Mouse (Mus musculus): ENCODE results near the gene Brwd1. TPM values are rescaled to one million over a fixed set of nuclear protein-coding genes. Genes with fewer than 3 reads are reported as not detected.
A peak's percentile ranks its signal among the peaks of the same experiment; 100 is the strongest.
"Not testable (repeated sequence)": the region's sequence is repeated elsewhere in the genome, so short reads cannot be mapped to it uniquely, and the experiment has no call there.

Brwd1 gene
- polyA plus RNA-seq, 1 experiment: 79.9 TPM

DNA sequence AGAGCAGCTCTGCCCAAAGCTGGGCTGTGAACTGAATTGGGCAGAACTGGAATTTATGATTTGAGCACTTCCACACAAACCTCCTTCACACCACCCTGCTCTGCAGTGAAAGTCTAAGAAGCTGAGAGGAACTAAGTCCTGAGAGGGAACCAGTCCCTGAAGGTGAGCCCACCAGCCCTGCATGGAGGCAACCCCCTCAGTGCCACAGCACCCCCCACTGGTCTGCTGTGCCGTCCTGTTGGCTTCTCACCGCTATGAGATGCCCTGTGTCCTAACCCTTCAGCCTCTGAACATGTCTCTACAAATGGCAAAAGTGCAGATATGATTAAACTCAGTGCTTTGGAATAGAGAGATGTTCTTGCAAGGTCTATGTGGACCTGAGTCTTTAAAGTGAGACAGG lies 30.4 kb upstream of the Brwd1 start:
- TF ChIP-seq CTCF (IDR thresholded peaks at IDR 0.05; ENCODE audit: borderline replicate concordance, insufficient read depth, low read depth, low read length): no peak
- TF ChIP-seq POLR2A (IDR thresholded peaks at IDR 0.05; ENCODE audit: borderline replicate concordance, insufficient read depth, low read length): no peak
- H3K4me3 ChIP-seq (replicated peaks; ENCODE audit: insufficient read depth, low read depth, low read length): no peak overlapping the region
- 54% methylated on average over 2 of the region's 2 CpGs for WGBS
- DNase-seq: no peak
- H3K27ac ChIP-seq (ENCODE audit: insufficient read depth, low read length): no peak overlapping the region
- H3K4me1 ChIP-seq (ENCODE audit: control insufficient read depth, insufficient read depth, low read length): no peaks in the 10 kb centered on the region
- no peaks in the 10 kb centered on the region for H3K27me3 ChIP-seq (ENCODE audit: control insufficient read depth, insufficient read depth, low read length)

DNA sequence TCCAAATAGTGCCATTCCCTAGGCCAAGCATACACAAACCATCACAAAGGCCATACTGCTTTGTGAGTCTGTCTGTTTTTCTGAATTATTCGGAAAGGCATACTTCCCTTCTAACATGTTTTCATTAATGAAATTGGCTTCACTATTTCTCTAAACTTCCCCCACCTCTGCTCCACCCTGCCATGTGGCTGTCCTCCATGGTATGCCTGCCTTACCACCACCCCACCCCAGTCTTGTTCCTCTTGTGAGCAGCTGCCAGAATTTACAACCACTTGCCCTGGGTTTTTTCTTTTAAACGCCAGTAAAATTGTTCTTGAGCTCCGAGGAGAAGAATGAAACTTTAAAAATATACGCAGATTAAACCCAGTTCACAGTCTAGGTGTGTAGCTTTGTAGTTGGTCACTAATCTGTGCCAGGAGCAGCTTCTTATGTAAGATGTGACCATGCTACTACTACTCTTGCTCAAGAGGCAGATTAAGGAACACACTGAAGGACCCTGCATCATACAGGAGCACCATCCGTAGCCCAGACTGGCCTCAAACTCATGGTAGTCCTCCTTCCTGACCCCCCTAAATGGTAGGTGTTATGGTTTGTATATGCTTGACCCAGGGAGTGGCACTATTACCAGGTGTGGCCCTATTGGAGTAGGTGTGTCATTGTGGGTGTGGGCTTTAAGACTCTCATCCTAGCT lies 28.5 kb upstream of the Brwd1 start:
- WGBS: 85% methylated on average over 5 of the region's 5 CpGs
- Histone ChIP-seq H3K27me3 (ENCODE audit: control insufficient read depth, insufficient read depth, low read length) (no peaks in the 10 kb centered on the region), H3K27ac (ENCODE audit: insufficient read depth, low read length) (no peak overlapping the region), H3K4me3 (replicated peaks; ENCODE audit: insufficient read depth, low read depth, low read length) (no peak overlapping the region), H3K4me1 (ENCODE audit: control insufficient read depth, insufficient read depth, low read length) (no peaks in the 10 kb centered on the region)
- no peak for TF ChIP-seq POLR2A (IDR thresholded peaks at IDR 0.05; ENCODE audit: borderline replicate concordance, insufficient read depth, low read length)
- TF ChIP-seq CTCF (IDR thresholded peaks at IDR 0.05; ENCODE audit: borderline replicate concordance, insufficient read depth, low read depth, low read length): no peak
- DNase-seq: no peak

DNA sequence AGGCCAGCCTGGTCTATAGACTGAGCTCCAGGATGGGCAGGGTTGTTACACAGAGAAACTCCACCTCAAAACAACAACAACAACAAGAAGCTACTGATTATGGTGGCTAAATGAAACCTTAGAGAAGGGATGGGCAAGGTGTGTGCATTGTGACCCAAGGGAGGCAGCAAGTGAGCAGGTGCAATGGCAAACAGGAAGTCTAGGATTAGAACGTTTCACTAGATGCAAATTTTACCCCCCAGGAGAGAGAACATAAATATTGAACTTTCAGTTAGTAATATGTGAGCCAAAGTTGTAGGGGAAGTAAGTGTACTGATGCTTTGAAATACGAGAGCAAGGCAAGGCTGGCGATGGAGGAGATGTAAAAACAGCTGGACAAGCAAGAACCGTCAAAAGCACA lies 27.3 kb upstream of the Brwd1 start:
- Histone ChIP-seq H3K27ac (ENCODE audit: insufficient read depth, low read length) (no peak overlapping the region), H3K27me3 (ENCODE audit: control insufficient read depth, insufficient read depth, low read length) (no peaks in the 10 kb centered on the region), H3K4me1 (ENCODE audit: control insufficient read depth, insufficient read depth, low read length) (no peaks in the 10 kb centered on the region), H3K4me3 (replicated peaks; ENCODE audit: insufficient read depth, low read depth, low read length) (no peak overlapping the region)
- WGBS: 71% methylated on average over 4 of the region's 4 CpGs
- TF ChIP-seq POLR2A (IDR thresholded peaks at IDR 0.05; ENCODE audit: borderline replicate concordance, insufficient read depth, low read length) (no peak), CTCF (IDR thresholded peaks at IDR 0.05; ENCODE audit: borderline replicate concordance, insufficient read depth, low read depth, low read length) (no peak)
- no peak for DNase-seq

DNA sequence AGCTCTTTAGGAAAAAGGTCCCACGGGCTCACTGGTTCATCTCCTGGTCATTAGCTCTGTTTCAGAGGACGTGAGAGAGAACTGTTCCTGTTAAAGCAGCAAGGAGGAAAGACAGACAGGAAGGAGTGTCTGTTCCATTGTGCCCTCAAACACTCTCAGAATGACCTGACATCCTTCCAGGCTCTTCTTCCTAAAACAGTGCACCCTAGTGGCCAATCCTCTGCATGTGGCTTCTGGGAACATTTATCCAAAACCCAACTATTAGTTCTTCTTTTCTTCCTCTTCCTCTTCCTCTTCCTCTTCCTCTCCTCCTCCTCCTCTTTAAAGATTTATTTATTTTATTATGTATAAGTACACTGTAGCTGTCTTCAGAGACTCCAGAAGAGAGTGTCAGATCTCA lies 20.7 kb upstream of the Brwd1 start:
- no peak overlapping the region for H3K27ac ChIP-seq (ENCODE audit: insufficient read depth, low read length)
- no peaks in the 10 kb centered on the region for H3K27me3 ChIP-seq (ENCODE audit: control insufficient read depth, insufficient read depth, low read length)
- 47% methylated on average over 2 of the region's 2 CpGs for WGBS
- DNase-seq: no peak
- TF ChIP-seq CTCF (IDR thresholded peaks at IDR 0.05; ENCODE audit: borderline replicate concordance, insufficient read depth, low read depth, low read length) (peak; percentile 11; the same call in 1 of the 2 replicates), POLR2A (IDR thresholded peaks at IDR 0.05; ENCODE audit: borderline replicate concordance, insufficient read depth, low read length) (no peak)
- no peak overlapping the region for H3K4me3 ChIP-seq (replicated peaks; ENCODE audit: insufficient read depth, low read depth, low read length)
- no peaks in the 10 kb centered on the region for H3K4me1 ChIP-seq (ENCODE audit: control insufficient read depth, insufficient read depth, low read length)

DNA sequence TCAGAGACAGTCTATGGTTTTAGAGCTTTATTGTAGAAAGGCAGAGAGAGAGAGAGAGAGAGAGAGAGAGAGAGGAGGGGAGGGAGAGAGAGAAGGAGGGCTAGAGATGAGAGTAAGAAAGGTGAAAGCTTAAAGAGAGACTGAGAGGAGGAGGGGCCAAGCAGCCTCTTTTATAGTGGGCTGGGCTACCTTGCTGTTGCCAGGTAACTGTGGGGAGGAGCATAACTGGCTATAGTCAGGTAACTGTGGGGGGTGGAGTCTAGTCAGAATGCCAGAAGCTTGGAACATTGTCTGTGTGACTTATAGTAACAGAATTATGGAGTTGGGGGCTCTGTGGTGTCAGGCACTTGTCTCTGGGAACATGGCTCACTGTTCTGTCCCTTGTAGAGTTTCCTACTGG lies 15.5 kb upstream of the Brwd1 start:
- H3K4me3 ChIP-seq (replicated peaks; ENCODE audit: insufficient read depth, low read depth, low read length); H3K27ac ChIP-seq (ENCODE audit: insufficient read depth, low read length); H3K4me1 ChIP-seq (ENCODE audit: control insufficient read depth, insufficient read depth, low read length); DNase-seq; H3K27me3 ChIP-seq (ENCODE audit: control insufficient read depth, insufficient read depth, low read length): not testable (repeated sequence)

GRCm38 (mm10) chr16:96095966-96096365 lies 13.6 kb upstream of the Brwd1 start:
- no peak overlapping the region for H3K4me3 ChIP-seq (replicated peaks; ENCODE audit: insufficient read depth, low read depth, low read length)
- DNase-seq: no peak
- no peak for TF ChIP-seq CTCF (IDR thresholded peaks at IDR 0.05; ENCODE audit: borderline replicate concordance, insufficient read depth, low read depth, low read length)
- no peak for TF ChIP-seq POLR2A (IDR thresholded peaks at IDR 0.05; ENCODE audit: borderline replicate concordance, insufficient read depth, low read length)
- 81% methylated on average over 5 of the region's 5 CpGs for WGBS
- H3K27me3 ChIP-seq (ENCODE audit: control insufficient read depth, insufficient read depth, low read length): no peaks in the 10 kb centered on the region
- H3K27ac ChIP-seq (ENCODE audit: insufficient read depth, low read length): no peak overlapping the region
- H3K4me1 ChIP-seq (ENCODE audit: control insufficient read depth, insufficient read depth, low read length): no peaks in the 10 kb centered on the region

DNA sequence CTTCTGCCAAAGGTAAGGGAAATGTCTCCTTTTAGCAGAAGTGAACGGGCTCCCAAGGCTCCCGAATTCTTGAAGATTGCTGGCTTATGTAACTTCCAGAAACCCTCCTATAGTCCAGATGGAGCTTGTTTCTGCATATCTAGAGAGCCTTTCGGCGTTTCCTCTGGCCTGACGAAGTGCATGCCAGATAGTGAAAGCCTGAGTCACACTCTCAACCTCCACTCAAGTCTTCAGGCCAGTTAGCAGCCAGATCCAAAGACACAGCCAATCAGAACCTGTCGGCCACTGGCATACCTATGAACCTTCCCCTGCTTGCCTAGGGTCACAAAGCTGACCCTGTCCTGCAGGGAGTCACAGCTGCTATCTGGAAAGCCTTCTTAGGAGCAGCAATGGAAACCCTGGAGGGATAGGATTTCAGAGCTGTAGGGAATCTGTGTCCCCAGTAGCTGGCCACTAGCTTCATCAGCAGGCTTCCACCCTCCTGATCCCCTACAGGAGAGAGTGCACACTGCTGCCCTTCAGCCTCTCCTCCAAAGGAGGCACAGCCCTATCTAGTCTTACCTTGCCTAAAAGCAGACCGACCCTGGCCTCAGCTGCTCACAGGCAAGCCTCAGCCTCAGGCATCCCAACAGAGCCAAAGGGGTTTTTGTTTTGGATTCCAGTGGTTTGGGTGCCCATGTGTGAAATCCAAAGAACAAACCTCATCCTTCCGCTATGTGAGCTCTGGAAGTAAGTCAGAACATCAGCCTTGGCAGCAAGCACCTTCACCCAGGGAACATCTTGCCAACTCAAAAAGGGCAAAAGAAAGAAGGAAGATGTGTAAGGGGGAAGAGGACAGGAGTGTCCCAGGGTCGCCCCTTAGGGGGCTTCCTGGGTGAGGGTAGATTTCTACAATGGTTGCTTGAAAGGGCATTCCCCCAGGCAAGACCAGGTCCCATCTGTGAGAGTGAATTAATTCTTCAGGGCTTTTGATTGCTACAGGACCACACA lies 9.5 kb upstream of the Brwd1 start:
- H3K4me1 ChIP-seq (ENCODE audit: control insufficient read depth, insufficient read depth, low read length): no peaks in the 10 kb centered on the region
- no peak overlapping the region for H3K4me3 ChIP-seq (replicated peaks; ENCODE audit: insufficient read depth, low read depth, low read length)
- no peak overlapping the region for H3K27ac ChIP-seq (ENCODE audit: insufficient read depth, low read length)
- no peaks in the 10 kb centered on the region for H3K27me3 ChIP-seq (ENCODE audit: control insufficient read depth, insufficient read depth, low read length)
- DNase-seq: no peak
- TF ChIP-seq POLR2A (IDR thresholded peaks at IDR 0.05; ENCODE audit: borderline replicate concordance, insufficient read depth, low read length) (no peak), CTCF (IDR thresholded peaks at IDR 0.05; ENCODE audit: borderline replicate concordance, insufficient read depth, low read depth, low read length) (no peak)
- 59% methylated on average over 9 of the region's 9 CpGs for WGBS

DNA sequence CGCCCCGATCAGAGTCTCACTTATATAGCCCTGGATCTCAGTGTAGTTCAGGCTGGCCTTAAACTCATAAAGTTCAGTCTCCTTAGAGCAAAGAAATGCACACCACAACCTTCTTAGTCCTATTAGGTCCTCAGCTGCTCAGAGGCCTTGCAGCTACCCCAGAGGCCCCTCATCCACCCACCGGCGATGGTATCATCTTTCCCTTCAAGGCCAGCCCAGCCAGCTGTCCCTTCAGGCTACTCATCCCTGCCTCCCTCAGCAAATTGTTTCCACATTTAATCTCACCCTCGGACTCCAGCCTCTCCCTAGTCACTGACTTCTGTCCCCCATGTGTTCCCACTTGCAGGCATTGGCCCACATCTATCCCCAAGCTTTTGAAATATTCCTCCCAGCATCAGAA lies 5.8 kb upstream of the Brwd1 start:
- Histone ChIP-seq H3K27ac (ENCODE audit: insufficient read depth, low read length) (no peak overlapping the region), H3K4me1 (ENCODE audit: control insufficient read depth, insufficient read depth, low read length) (peaks cover 4% of the 10 kb centered on the region; the same call in 1 of the 2 replicates), H3K27me3 (ENCODE audit: control insufficient read depth, insufficient read depth, low read length) (no peaks in the 10 kb centered on the region), H3K4me3 (replicated peaks; ENCODE audit: insufficient read depth, low read depth, low read length) (no peak overlapping the region)
- 69% methylated on average over 5 of the region's 5 CpGs for WGBS
- DNase-seq: no peak
- TF ChIP-seq CTCF (IDR thresholded peaks at IDR 0.05; ENCODE audit: borderline replicate concordance, insufficient read depth, low read depth, low read length) (no peak), POLR2A (IDR thresholded peaks at IDR 0.05; ENCODE audit: borderline replicate concordance, insufficient read depth, low read length) (no peak)

Measured in cerebellum, adult 2 months (tissue).